Mouse (Mus musculus): ENCODE measurements at regions not wholly inside any gene's neighbourhood (a gene's known extent, or its start where the extent isn't known, plus 50 kb on each side); places are given as distances from the start of the nearest gene placed in this dataset.

- Histone ChIP-seq H3K27me3 (replicated peaks; ENCODE audit: control insufficient read depth, insufficient read depth, low read length) (no peaks in the 10 kb centered on the region), H3K27ac (ENCODE audit: insufficient read depth, low read depth, low read length) (no peak overlapping the region), H3K36me3 (ENCODE audit: control insufficient read depth, insufficient read depth, low read length) (no peaks in the 10 kb centered on the region), H3K4me1 (ENCODE audit: control insufficient read depth, insufficient read depth, low read length) (no peaks in the 10 kb centered on the region), H3K4me3 (ENCODE audit: insufficient read depth, low read depth, low read length) (no peak overlapping the region)
- TF ChIP-seq CTCF (conservative IDR thresholded peaks at IDR 0.05; ENCODE audit: insufficient read depth, insufficient read length, low read depth, low read length) = no peak
- DNase-seq = no peak
- 47% methylated on average over 6 of the region's 6 CpGs for WGBS
These were observed 58.8 kb upstream of the Sdk1 start for GRCm38 (mm10) chr5:141182442-141182841.

- H3K27me3 ChIP-seq (replicated peaks; ENCODE audit: control insufficient read depth, insufficient read depth, low read length) = no peaks in the 10 kb centered on the region
- H3K4me1 ChIP-seq (ENCODE audit: control insufficient read depth, insufficient read depth, low read length) = no peaks in the 10 kb centered on the region
- TF ChIP-seq POLR2A (IDR thresholded peaks at IDR 0.05; ENCODE audit: low read depth, low read length) (no peak), CTCF (conservative IDR thresholded peaks at IDR 0.05; ENCODE audit: insufficient read depth, insufficient read length, low read depth, low read length) (no peak)
- H3K4me3 ChIP-seq (ENCODE audit: insufficient read depth, low read depth, low read length) = no peak overlapping the region
- no peak for DNase-seq
- no peak overlapping the region for H3K27ac ChIP-seq (ENCODE audit: insufficient read depth, low read depth, low read length)
- H3K36me3 ChIP-seq (ENCODE audit: control insufficient read depth, insufficient read depth, low read length) = no peaks in the 10 kb centered on the region
- 62% methylated on average over 2 of the region's 2 CpGs for WGBS
These were observed 52.3 kb upstream of the Sdk1 start for GRCm38 (mm10) chr5:141189033-141189432.

Measured in kidney, adult 2 months (tissue).